Mouse (Mus musculus) lung, postnatal 0 days (tissue): ENCODE data around the gene Kiz. TPM values are rescaled to one million over a fixed set of nuclear protein-coding genes. Genes with fewer than 3 reads are reported as not detected.

Experiments used
- ATAC-seq: fragments of 200-750 bp; cut with Nextera tagmentation; 2 replicates; pipeline ENCODE4 v1.8.0; 2017; ENCODE audit warnings: moderate library complexity
- DNase-seq: peaks from one replicate; pipeline ENCODE4 v3.0.0-alpha.2; 2016; ENCODE audit warnings: low spot score
- H3K27ac ChIP-seq: fragments of 300-500 bp; sonication (generic); 2 replicates; pipeline ENCODE4 v1.5.1; 2014; ENCODE audit warnings: antibody characterized with exemption, mild to moderate bottlenecking, low read length, mixed read lengths
- H3K27me3 ChIP-seq: fragments of 300-500 bp; sonication (generic); replicated peaks from 2 replicates; pipeline ENCODE4 v1.6.1; 2014; ENCODE audit warnings: low read length, mixed read lengths; ENCODE audit not compliant: insufficient read depth
- H3K36me3 ChIP-seq: fragments of 300-500 bp; sonication (generic); 2 replicates; pipeline ENCODE4 v1.6.1; 2014; ENCODE audit warnings: low read length, mixed read lengths; ENCODE audit not compliant: insufficient read depth
- H3K4me1 ChIP-seq: fragments of 300-500 bp; sonication (generic); 2 replicates; pipeline ENCODE4 v1.6.1; 2014; ENCODE audit warnings: antibody characterized with exemption, low read depth, low read length, mixed read lengths; ENCODE audit not compliant: insufficient read depth
- H3K4me2 ChIP-seq: fragments of 300-500 bp; sonication (generic); replicated peaks from 2 replicates; pipeline ENCODE4 v1.6.1; 2014; ENCODE audit warnings: low read depth, mild to moderate bottlenecking, low read length, moderate library complexity, mixed read lengths
- H3K4me3 ChIP-seq: fragments of 300-500 bp; sonication (generic); 2 replicates; pipeline ENCODE4 v1.5.1; 2014; ENCODE audit warnings: low read depth, low read length
- H3K9ac ChIP-seq: fragments of 300-500 bp; sonication (generic); replicated peaks from 2 replicates; pipeline ENCODE4 v1.6.1; 2014; ENCODE audit warnings: low read depth, mild to moderate bottlenecking
- H3K9me3 ChIP-seq: fragments of 300-500 bp; sonication (generic); 2 replicates; pipeline ENCODE4 v1.6.1; 2016; ENCODE audit warnings: low read length, mixed read lengths
- CTCF ChIP-seq: IDR thresholded peaks from 2 replicates; pipeline ENCODE4 v1.5.1; 2016; ENCODE audit warnings: antibody characterized with exemption, mild to moderate bottlenecking
- EP300 ChIP-seq: IDR thresholded peaks from 2 replicates; pipeline ENCODE4 v1.6.1; 2016; ENCODE audit warnings: antibody characterized with exemption, mild to moderate bottlenecking, control low read depth
- WGBS: fragments of 180-500 bp; shearing (Covaris S2); extraction: QIAGEN DNeasy Blood & Tissue Kit; methylation state at CpG from one replicate; pipeline ENCODE4 v1.1.7; 2014; 5-methylcytosine and 5-hydroxymethylcytosine counted together
- polyA plus RNA-seq: library from polyadenylated mRNA; unstranded; fragments of >200 nt; fragmentation: Nextera tagmentation; extraction: Ambion mirVana; gene quantifications from 2 replicates; pipeline ENCODE4 v1.2.1, GENCODE M21; 2015

Gene Kiz
- polyA plus RNA-seq, 1 experiment from 2014 or later = 26.6 TPM

GRCm38 (mm10) chr2:146985807-146986206 is 130.1 kb downstream of the Kiz start:
- H3K4me3 ChIP-seq = no peak overlapping the region
- no peak overlapping the region for H3K9ac ChIP-seq
- DNase-seq = no peak
- no peak overlapping the region for H3K4me2 ChIP-seq
- no peak for TF ChIP-seq CTCF
- ATAC-seq = no peak
- H3K4me1 ChIP-seq = no peaks in the 10 kb centered on the region
- H3K27ac ChIP-seq = no peak overlapping the region
- no peaks in the 10 kb centered on the region for H3K27me3 ChIP-seq
- no peaks in the 10 kb centered on the region for H3K9me3 ChIP-seq
- no peaks in the 10 kb centered on the region for H3K36me3 ChIP-seq
- WGBS = 65% methylated on average over 1 of the region's 1 CpGs

GRCm38 (mm10) chr2:146986429-146986828 is 130.8 kb downstream of the Kiz start:
- DNase-seq (no peak), ATAC-seq (no peak)
- H3K27me3 ChIP-seq = no peaks in the 10 kb centered on the region
- TF ChIP-seq CTCF = no peak
- H3K4me1 ChIP-seq = no peaks in the 10 kb centered on the region
- no peak overlapping the region for H3K4me2 ChIP-seq
- H3K4me3 ChIP-seq = no peak overlapping the region
- no peak overlapping the region for H3K27ac ChIP-seq
- H3K36me3 ChIP-seq = no peaks in the 10 kb centered on the region
- no peaks in the 10 kb centered on the region for H3K9me3 ChIP-seq
- no peak overlapping the region for H3K9ac ChIP-seq

- peaks cover 6% of the 10 kb centered on the region; the same call in 1 of the 2 replicates for H3K4me1 ChIP-seq
- DNase-seq (no peak), ATAC-seq (no peak)
- H3K9me3 ChIP-seq = no peaks in the 10 kb centered on the region
- H3K9ac ChIP-seq = no peak overlapping the region
- TF ChIP-seq EP300 (no peak), CTCF (no peak)
- H3K4me2 ChIP-seq = no peak overlapping the region
- H3K27ac ChIP-seq = no peak overlapping the region
- no peaks in the 10 kb centered on the region for H3K27me3 ChIP-seq
- 80% methylated on average over 2 of the region's 2 CpGs for WGBS
- H3K36me3 ChIP-seq = no peaks in the 10 kb centered on the region
- no peak overlapping the region for H3K4me3 ChIP-seq
These were observed 151.6 kb downstream of the Kiz start for GRCm38 (mm10) chr2:147007265-147007664.

GRCm38 (mm10) chr2:147009084-147009483 is 153.4 kb downstream of the Kiz start:
- TF ChIP-seq CTCF = no peak
- peak; percentile 79 for TF ChIP-seq EP300
- no peak for ATAC-seq
- no peaks in the 10 kb centered on the region for H3K27me3 ChIP-seq

GRCm38 (mm10) chr2:147010141-147010540 is 154.5 kb downstream of the Kiz start:
- H3K27me3 ChIP-seq = no peaks in the 10 kb centered on the region
- no peak overlapping the region for H3K4me2 ChIP-seq
- peaks cover 7% of the 10 kb centered on the region; the same call in 1 of the 2 replicates for H3K4me1 ChIP-seq
- no peak for ATAC-seq
- TF ChIP-seq EP300 = no peak
- no peaks in the 10 kb centered on the region for H3K36me3 ChIP-seq
- WGBS = 80% methylated on average over 4 of the region's 4 CpGs
- peak; percentile 20 for DNase-seq
- H3K27ac ChIP-seq = no peak overlapping the region
- H3K9ac ChIP-seq = no peak overlapping the region
- no peaks in the 10 kb centered on the region for H3K9me3 ChIP-seq
- H3K4me3 ChIP-seq = no peak overlapping the region

More at GRCm38 (mm10) chr2:147009084-147009483, 153.4 kb downstream of the Kiz start:
- H3K4me3 ChIP-seq = no peak overlapping the region
- H3K36me3 ChIP-seq = no peaks in the 10 kb centered on the region
- DNase-seq = peak; percentile 80
- no peaks in the 10 kb centered on the region for H3K9me3 ChIP-seq
- no peak overlapping the region for H3K4me2 ChIP-seq
- no peak overlapping the region for H3K27ac ChIP-seq
- peaks cover 6% of the 10 kb centered on the region; the same call in 1 of the 2 replicates for H3K4me1 ChIP-seq
- no peak overlapping the region for H3K9ac ChIP-seq

- no peaks in the 10 kb centered on the region for H3K27me3 ChIP-seq
- H3K27ac ChIP-seq = no peak overlapping the region
- 95% methylated on average over 9 of the region's 9 CpGs for WGBS
- ATAC-seq (no peak), DNase-seq (no peak)
- H3K36me3 ChIP-seq = no peaks in the 10 kb centered on the region
- H3K4me2 ChIP-seq = no peak overlapping the region
- H3K4me3 ChIP-seq = no peak overlapping the region
- no peak overlapping the region for H3K9ac ChIP-seq
- peaks cover 9% of the 10 kb centered on the region; the same call in 1 of the 2 replicates for H3K4me1 ChIP-seq
- no peaks in the 10 kb centered on the region for H3K9me3 ChIP-seq
- TF ChIP-seq EP300 (no peak), CTCF (no peak)
These were observed 155.3 kb downstream of the Kiz start for GRCm38 (mm10) chr2:147010952-147011351.

GRCm38 (mm10) chr2:147011474-147012140 is 155.9 kb downstream of the Kiz start:
- H3K36me3 ChIP-seq = no peaks in the 10 kb centered on the region
- 40% methylated on average over 3 of the region's 3 CpGs for WGBS
- no peaks in the 10 kb centered on the region for H3K9me3 ChIP-seq
- ATAC-seq = no peak
- no peaks in the 10 kb centered on the region for H3K27me3 ChIP-seq
- DNase-seq = peak; percentile 28
- TF ChIP-seq EP300 = no peak
- no peak for TF ChIP-seq CTCF
- H3K4me3 ChIP-seq = peak overlapping the region; percentile 91
- H3K4me2 ChIP-seq = peak overlapping the region; percentile 74
- H3K9ac ChIP-seq = no peak overlapping the region
- H3K4me1 ChIP-seq = peaks cover 9% of the 10 kb centered on the region; the same call in 1 of the 2 replicates
- peak overlapping the region; percentile 95 for H3K27ac ChIP-seq
